Mouse (Mus musculus) c-Kit-positive CD71-negative TER-119-negative erythroid progenitor cells, embryonic 14.5 days (primary cell): ENCODE results near the gene Plaur.
"Not testable (repeated sequence)": the region's sequence is repeated elsewhere in the genome, so short reads cannot be mapped to it uniquely, and the experiment has no call there.

Experiments
- DNase-seq: peaks from one replicate; pipeline ENCODE4 v3.0.0-alpha.2; 2013; ENCODE audit warnings: low read depth

The Plaur gene

DNA sequence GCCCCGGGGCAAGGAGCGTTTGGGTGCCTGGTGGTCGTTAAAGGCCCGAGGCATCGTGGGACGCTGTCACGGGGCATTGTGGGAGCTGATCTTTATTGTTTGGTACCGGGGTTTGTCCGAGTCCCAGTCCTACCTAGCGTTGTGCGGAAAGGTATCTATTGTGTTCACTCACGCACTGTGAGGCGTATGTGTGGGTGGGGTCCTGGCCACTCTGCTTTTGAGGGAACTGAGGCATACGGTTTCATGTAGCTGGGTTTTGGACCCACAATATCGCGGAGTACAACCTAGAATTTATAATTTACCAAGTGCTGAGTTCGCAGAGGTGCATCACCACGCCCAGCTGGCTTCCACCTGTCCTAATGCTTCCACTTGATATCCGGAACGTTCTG, 45.4 kb downstream of the Plaur start:
- DNase-seq, result no peak

DNA sequence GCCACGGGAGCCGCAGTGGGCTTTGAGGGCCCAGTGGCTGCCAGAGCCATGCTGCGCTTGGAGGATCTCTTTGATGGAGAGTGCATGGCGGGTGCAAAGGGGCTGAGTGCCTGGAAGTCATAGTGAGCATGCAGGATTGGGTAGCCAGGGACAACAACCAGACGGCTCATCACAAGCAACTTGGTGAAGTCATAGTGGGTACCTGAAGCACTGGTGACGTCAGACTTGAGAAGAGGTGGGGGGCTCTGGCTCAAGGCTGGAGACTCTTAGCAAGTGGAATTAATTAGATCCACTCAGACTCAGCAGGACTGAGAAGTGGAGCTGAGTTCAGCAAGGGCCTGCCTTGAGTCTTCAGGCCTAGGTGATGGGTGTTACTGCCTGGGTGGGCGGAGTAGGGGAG, 50.1 kb downstream of the Plaur start, which contains the start of gene AC161166.1:
Gene AC161166.1, minus strand, starts transcription at position 101 of the 400 bp plus-strand sequence.
- no peak for DNase-seq

DNA sequence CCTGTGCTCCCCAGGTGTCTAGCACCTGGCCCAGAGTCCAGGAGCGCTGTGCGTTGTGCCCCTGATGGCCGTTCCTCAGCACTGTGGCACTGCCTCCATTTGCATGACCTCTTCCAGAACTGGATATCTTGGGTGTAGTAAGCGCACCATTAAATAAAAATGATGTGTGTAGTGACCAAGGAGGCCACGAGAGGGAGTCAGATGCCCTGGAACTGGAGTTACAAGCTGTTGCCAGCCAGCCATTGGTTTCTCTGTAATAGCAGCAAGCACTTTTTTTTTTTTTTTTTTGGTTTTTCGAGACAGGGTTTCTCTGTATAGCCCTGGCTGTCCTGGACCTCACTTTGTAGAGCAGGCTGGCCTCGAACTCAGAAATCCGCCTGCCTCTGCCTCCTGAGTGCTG, 54.0 kb downstream of the Plaur start:
- not testable (repeated sequence) for DNase-seq

- DNase-seq, result no peak
Measured at GRCm38 (mm10) chr7:24517077-24517476, 54.8 kb downstream of the Plaur start.

DNA sequence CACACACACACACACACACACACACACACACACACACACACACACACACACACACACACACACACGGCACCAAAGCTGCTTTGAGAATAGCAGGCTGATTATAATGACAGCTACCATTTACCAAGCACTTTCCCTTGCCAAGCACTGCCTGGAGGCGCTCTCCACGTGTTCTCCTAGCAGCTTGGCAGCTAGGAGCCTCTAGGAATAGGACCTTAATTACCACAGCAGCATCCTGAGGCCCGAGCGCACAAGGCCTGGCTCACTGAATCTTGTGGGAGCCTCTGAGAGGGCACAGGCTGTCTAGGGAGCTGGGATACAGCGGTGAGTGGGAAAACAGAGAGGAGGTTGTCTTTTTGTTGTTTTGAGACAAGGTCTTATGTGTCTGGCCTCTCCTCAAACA, 55.4 kb downstream of the Plaur start:
- no peak for DNase-seq

DNA sequence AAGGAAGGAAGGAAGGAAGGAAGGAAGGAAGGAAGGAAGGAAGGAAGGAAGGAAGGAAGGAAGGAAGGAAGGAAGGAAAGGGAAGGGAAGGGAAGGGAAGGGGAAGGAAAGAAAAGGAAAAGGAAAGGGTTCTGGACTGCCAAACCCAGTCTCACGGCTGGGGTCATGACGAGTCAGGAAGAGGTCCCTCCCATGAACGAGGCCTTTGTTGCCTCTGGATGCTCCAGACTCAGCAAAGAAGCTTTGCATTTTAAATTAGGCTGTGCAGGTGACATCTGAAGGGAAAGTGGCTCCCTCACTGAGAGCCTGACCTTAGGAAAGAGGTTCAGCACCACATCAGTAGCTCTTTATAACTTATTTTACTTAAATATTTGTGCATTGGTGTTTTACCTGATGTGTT, 56.8 kb downstream of the Plaur start:
- no peak for DNase-seq

GRCm38 (mm10) chr7:24520054-24520453, 57.8 kb downstream of the Plaur start:
- DNase-seq, result not testable (repeated sequence)

DNA sequence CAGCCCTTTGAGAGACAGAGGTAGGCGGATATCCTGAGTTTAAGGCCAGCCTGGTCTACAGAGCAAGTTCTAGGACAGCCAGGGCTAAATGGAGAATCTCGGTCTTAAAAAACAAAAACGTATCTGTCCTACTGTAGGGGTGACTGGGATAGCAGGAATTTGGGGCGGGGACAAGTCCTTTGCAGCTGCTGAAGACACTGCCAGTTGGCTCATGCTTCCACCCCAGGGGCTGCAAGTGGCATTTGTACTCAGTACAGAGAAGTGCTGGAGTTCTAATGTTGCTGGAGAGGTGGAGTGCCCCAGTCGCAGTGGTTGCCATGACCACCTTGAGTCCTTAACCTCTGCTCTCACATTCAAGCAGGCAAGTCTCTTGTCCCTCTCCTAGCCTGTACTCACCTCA, 60.5 kb downstream of the Plaur start:
- DNase-seq, result no peak

DNA sequence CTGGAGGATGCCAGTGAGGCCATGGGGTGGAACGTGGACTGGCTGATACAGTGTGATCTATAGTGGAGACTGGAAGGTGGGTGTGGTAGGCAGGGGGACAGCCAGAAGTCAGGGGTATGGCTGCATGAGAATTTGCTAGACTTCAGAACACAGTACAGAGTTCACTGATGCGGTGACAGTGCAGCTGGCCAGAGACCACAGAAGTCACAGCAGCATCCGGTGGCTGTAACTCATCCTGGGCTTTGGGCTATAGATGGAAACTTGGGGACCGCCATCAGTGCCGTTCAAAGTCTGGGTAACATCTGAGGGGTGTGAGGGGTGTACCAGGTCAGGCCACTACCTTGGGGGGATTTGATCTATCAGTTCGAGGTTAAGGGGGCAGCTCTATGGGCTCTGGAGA, 61.4 kb downstream of the Plaur start:
- no peak for DNase-seq

DNA sequence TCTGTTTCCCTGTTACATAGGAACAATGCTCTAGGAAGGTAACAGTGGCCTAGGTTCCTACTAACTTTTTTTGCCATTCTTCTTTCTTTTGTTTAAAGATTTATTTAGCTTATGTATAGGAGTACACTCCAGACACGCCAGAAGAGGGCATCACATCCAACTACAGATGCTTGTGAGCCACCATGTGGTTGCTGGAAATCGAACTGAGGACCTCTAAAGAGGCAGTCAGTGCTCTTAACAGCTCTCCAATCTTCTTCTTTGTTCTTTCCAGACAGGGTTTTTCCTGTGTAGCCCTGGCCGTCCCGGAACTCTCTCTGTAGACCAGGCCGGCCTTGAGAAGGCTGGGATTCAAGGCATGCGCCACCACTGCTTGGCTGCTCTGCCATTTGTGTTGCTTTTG, 62.7 kb downstream of the Plaur start:
- no peak for DNase-seq
